Mouse (Mus musculus) layer of hippocampus, postnatal 36 days (tissue): ENCODE data around the gene Nudt2. TPM values are rescaled to one million over a fixed set of nuclear protein-coding genes. Genes with fewer than 3 reads are reported as not detected.

Source experiments
- DNase-seq, 2 experiments: peaks; one replicate each; pipeline ENCODE4 v3.0.0; 2022
- total RNA-seq, 2 experiments: library from RNA; stranded (reverse); gene quantifications; 2 replicates each; pipeline ENCODE4 v1.2.3; 2021

Nudt2 gene
- total RNA-seq, 2 experiments from 2014 or later, result 25.6 to 27.9 TPM

- no peak for DNase-seq
Measured at GRCm38 (mm10) chr4:41494378-41494777, 29.4 kb downstream of the Nudt2 start.

GRCm38 (mm10) chr4:41495076-41495475 lies 30.1 kb downstream of the Nudt2 start:
- DNase-seq, result no peak

GRCm38 (mm10) chr4:41495850-41496249 lies 30.9 kb downstream of the Nudt2 start:
- DNase-seq, result no peak

- DNase-seq, result no peak
Measured at GRCm38 (mm10) chr4:41497046-41497445, 32.1 kb downstream of the Nudt2 start.

DNA sequence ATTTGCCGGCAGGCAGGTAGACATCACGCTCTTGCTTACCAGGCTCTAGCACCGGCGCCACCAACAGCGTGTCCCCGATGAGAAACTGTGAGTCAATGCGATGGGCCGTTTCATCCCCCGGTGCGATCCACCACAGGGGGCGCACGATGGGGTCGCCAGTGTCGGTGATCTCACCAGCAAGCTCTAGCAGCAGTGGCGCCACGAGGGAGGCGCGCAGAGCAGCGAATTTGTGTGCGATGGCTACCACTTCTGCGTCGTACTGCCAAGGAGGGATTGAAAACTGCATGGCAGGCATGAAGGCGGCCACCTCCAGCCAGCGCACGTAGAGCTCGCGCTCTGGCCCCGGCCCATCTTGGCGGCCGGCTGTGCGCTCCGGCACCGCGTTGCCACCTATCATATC lies 32.6 kb downstream of the Nudt2 start:
- DNase-seq, result peak in 1 of 2 experiments; percentile 26

- no peak for DNase-seq
Measured at GRCm38 (mm10) chr4:41497995-41498845, 33.3 kb downstream of the Nudt2 start.

DNA sequence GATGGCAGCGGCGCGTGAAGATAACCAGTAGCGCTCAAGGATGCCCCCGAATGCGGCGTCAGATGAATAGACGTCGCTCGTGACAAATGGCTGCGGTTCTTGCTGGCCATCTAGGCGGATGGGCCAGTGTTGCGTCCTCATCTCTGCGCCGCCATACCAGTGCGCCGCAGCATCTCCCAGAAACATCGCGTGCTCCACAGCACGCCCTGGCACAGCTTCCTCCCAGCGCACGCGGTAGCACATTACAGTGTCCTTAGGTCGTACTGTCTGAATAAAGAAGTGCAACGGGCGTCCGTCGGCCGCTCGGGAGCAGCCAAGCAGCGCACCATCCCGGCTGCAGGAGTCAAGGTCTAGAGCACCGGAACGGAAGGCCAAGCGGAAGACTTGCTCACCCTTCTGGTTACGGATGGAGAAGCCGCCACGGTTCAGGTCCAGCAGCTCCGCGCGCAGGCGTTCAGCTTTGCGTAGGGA lies 34.0 kb downstream of the Nudt2 start:
- DNase-seq, result no peak

DNA sequence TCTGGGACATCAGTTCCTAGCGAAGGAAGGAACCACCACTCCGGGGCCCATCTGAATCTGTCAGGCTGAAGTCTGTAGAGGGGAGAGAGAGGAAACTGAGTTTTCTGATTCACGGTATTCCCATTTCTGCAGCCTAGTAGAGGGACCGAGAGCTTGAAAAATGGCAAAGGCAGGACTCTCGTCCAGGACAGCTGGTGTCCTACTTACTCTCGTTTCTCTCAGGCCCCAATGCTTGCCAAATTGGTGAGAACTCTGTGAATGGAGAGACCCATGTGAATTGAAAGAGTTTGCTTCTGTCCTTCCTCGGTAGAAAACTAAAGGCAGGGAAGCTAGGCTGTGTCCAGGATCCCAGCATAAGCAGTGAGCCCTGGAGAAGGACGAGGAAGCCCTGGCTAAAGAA lies 34.7 kb downstream of the Nudt2 start:
- DNase-seq, result no peak

- DNase-seq, result no peak
Measured at GRCm38 (mm10) chr4:41500787-41501186, 35.8 kb downstream of the Nudt2 start.

GRCm38 (mm10) chr4:41502171-41502940 lies 37.4 kb downstream of the Nudt2 start:
- DNase-seq, result no peak

GRCm38 (mm10) chr4:41502986-41503412 lies 38.0 kb downstream of the Nudt2 start, which contains the start of gene AI464131:
Gene AI464131 (minus strand): TSS chr4:41503076.
- DNase-seq, result peak; percentile 93 to 94

- no peak for DNase-seq
Measured at GRCm38 (mm10) chr4:41504325-41504724, 39.4 kb downstream of the Nudt2 start.

DNA sequence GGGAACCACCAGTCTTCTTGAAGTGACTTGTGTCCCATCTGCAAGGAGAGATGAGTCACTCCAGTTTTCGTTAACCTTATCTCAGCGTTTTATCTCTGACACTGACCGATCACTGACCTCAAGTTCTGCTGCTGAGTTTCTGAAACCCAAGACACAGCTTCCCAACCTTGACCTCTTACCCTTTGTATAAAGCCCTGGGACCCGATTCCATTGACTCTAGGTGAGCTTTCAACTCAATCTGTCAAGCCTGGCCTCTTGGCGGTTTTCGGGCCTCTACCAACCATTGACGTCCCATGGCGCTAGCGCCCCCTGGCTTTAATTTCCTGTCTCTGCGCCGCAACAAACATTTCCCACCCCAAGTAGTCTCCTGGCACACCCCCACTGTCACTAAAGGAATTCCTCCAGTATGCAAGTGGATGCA lies 40.2 kb downstream of the Nudt2 start:
- no peak for DNase-seq

DNA sequence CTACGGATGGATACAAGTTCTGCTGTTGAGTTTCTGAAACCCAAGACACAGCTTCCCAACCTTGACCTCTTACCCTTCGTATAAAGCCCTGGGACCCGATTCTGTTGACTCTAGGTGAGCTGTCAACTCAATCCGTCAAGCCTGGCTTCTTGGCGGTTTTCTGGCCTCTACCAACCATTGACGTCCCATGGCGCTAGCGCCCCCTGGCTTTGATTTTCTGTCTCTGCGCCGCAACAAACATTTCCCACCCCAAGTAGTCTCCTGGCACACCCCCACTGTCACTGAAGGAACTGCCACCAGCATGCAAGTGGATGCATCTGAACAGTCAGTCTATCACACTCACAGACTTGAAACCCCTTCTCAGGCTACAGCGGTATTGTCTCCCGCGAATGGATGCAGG lies 41.2 kb downstream of the Nudt2 start:
- DNase-seq, result peak; percentile 51 to 57

- DNase-seq, result peak; percentile 83
Measured at GRCm38 (mm10) chr4:41506906-41507305, 42.0 kb downstream of the Nudt2 start.

- no peak for DNase-seq
Measured at GRCm38 (mm10) chr4:41507326-41507924, 42.5 kb downstream of the Nudt2 start.

DNA sequence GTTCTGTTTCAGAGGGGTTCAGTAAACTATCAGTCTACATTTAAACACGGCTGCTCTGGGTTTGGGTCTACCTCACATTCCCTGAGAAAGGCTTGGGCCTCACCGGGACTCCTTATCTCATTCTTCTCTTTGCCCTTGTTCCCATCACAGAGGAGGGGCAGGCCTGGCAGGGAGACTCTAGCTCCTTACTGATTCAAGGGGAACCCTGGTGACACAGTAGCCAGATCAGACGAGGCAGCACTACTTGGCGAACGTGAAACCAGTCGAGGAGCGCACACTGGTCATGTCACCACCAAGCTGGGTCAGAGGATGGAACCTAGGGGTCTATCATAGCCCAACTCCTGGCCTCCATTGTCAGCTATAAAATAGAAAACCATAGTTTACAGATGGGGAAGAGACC lies 43.0 kb downstream of the Nudt2 start:
- DNase-seq, result no peak

DNA sequence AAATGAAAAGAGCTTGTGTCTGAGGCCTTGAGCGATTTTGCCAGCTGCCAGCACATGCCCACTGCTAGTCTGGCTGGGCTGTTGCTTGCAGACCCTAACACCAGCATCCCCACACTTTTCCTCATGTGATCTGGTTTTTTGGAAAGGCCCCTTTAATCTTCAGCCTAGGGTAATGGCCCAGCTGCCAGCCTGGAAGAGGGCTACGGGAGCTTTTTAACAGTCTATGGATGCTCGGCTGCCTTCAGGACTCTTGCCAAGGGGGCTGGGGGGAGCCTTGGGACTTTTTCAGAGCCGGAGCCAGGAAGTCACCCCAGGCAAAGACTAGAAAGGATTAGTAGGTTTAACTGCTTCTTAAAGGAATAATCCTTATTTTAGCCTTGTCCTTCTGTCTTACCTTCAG lies 48.4 kb downstream of the Nudt2 start:
- DNase-seq, result no peak

- no peak for DNase-seq
Measured at GRCm38 (mm10) chr4:41513714-41514113, 48.8 kb downstream of the Nudt2 start.

DNA sequence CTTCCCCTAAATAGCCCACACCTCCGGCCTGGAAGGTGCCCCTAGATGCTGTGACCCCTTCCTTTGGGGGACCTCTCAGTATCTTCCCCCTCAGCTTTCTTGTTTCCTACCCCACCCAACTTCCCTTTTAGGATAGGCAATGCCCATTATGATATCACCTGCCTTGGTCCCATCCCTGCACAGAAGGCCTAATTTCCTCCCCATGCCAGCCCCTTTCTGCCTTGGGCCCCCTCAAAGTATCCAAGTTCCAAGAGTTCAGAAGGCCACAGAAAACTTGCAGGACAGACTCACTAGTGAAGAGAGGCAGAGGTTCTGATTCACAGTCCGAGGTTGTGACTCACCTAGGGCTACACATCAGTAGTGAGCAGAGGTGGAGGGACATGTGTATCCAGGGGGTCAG lies 52.3 kb downstream of the Nudt2 start, which contains the start of gene 1110017D15Rik:
1110017D15Rik (minus strand) TSS at position 101 of the 400 bp plus-strand sequence.
- no peak for DNase-seq

GRCm38 (mm10) chr4:41518349-41518748 lies 53.4 kb downstream of the Nudt2 start:
- DNase-seq, result no peak

DNA sequence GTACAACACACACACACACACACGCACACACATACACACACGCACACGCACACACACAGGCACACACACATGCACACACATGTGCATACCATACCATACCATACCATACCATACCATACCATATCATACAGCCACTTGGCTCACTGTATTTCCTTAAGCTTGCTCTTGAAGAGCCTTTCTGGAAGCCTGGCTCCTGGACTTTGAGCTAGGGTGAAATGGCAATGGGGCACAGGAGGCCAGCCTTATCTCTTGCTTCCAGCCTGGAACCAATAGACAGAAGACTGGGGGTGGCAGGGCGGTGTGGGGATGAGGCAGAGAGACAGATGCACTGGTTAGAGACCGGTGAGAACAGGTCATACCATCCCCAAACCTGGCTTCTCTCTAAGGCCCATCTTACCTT lies 54.2 kb downstream of the Nudt2 start:
- DNase-seq, result no peak

- DNase-seq, result no peak
Measured at GRCm38 (mm10) chr4:41520641-41521040, 55.7 kb downstream of the Nudt2 start.
